Mouse (Mus musculus) stomach, postnatal 0 days (tissue): ENCODE data around the gene Ankrd34c.

Experiments
- CTCF ChIP-seq: IDR thresholded peaks from 2 replicates; pipeline ENCODE4 v1.5.1; 2016; ENCODE audit warnings: antibody characterized with exemption, low read depth, mild to moderate bottlenecking, moderate library complexity
- EP300 ChIP-seq: optimal IDR thresholded peaks from 2 replicates; pipeline ENCODE3; 2016; ENCODE audit warnings: antibody characterized with exemption

GRCm38 (mm10) chr9:89704265-89705196 lies 33.7 kb downstream of the Ankrd34c start, which contains the start of gene Tmed3:
- no peak for TF ChIP-seq EP300
- peak; percentile 52 for TF ChIP-seq CTCF
